Mouse (Mus musculus) kidney, embryonic 14.5 days (tissue): ENCODE measurements around the gene Igsf6. TPM values are rescaled to one million over a fixed set of nuclear protein-coding genes. Genes with fewer than 3 reads are reported as not detected.
A peak's percentile ranks its signal among the peaks of the same experiment; 100 is the strongest.

Experiments
- ATAC-seq: fragments of 200-750 bp; cut with Nextera tagmentation; 2 replicates; pipeline ENCODE4 v1.8.0; 2017; ENCODE audit warnings: moderate number of reproducible peaks, mild to moderate bottlenecking, moderate TSS enrichment, moderate library complexity; ENCODE audit not compliant: low FRiP score, low TSS enrichment
- H3K27ac ChIP-seq: fragments of 300-500 bp; sonication (generic); 2 replicates; pipeline ENCODE4 v1.5.1; 2014; ENCODE audit warnings: low read depth, mild to moderate bottlenecking, low read length, moderate library complexity, mixed read lengths
- H3K27me3 ChIP-seq: fragments of 300-500 bp; sonication (generic); 2 replicates; pipeline ENCODE4 v1.6.1; 2014; ENCODE audit warnings: mild to moderate bottlenecking, low read length; ENCODE audit not compliant: control insufficient read depth, insufficient read depth
- H3K36me3 ChIP-seq: fragments of 300-500 bp; sonication (generic); 2 replicates; pipeline ENCODE4 v1.6.1; 2014; ENCODE audit warnings: low read length, mixed read lengths; ENCODE audit not compliant: control insufficient read depth, insufficient read depth
- H3K4me1 ChIP-seq: fragments of 300-500 bp; sonication (generic); 2 replicates; pipeline ENCODE4 v1.6.1; 2014; ENCODE audit warnings: low read length, mixed read lengths; ENCODE audit not compliant: control insufficient read depth, insufficient read depth
- H3K4me2 ChIP-seq: fragments of 300-500 bp; sonication (generic); replicated peaks from 2 replicates; pipeline ENCODE4 v1.6.1; 2014; ENCODE audit warnings: low read depth, mild to moderate bottlenecking, low read length
- H3K4me3 ChIP-seq: fragments of 300-500 bp; sonication (generic); 2 replicates; pipeline ENCODE4 v1.5.1; 2014; ENCODE audit warnings: mild to moderate bottlenecking, low read length
- H3K9ac ChIP-seq: fragments of 300-500 bp; sonication (generic); 2 replicates; pipeline ENCODE4 v1.6.1; 2014; ENCODE audit warnings: low read depth, mild to moderate bottlenecking, low read length, moderate library complexity
- H3K9me3 ChIP-seq: fragments of 300-500 bp; sonication (generic); 2 replicates; pipeline ENCODE4 v1.6.1; 2016; ENCODE audit warnings: low read length; ENCODE audit not compliant: control insufficient read depth
- WGBS: fragments of 180-500 bp; shearing (Covaris S2); extraction: QIAGEN DNeasy Blood & Tissue Kit; methylation state at CpG from one replicate; pipeline ENCODE4 v1.1.7; 2014; 5-methylcytosine and 5-hydroxymethylcytosine counted together
- polyA plus RNA-seq: library from polyadenylated mRNA; unstranded; fragments of >200 nt; fragmentation: Nextera tagmentation; extraction: Ambion mirVana; gene quantifications from 2 replicates; pipeline ENCODE4 v1.2.1, GENCODE M21; 2014

Igsf6 gene
- polyA plus RNA-seq, 1 experiment from 2014 or later: 1.7 TPM

DNA sequence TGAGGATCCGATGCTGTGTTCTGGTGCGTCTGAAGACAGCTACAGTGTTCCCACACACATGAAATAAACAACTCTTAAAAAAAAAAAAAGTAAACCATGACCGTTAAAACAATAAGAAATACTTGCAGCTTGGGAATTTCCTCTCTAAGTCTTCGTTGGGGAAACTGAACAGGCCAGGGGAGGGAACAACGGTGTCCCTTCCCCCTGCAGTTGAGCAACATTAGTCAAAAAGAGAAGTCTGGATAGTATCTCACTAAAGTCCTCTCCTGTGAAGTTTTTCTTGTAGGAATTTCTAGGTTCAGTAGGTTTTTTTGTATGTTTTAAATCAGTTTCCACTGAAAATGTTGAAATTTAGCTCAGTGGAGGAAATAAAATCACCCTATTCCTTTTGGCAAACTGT lies 1.9 kb downstream of the Igsf6 start:
- no peak overlapping the region for H3K9ac ChIP-seq
- H3K36me3 ChIP-seq: peaks cover 51% of the 10 kb centered on the region
- H3K4me1 ChIP-seq: peaks cover 5% of the 10 kb centered on the region; the same call in 1 of the 2 replicates
- no peaks in the 10 kb centered on the region for H3K9me3 ChIP-seq
- no peak overlapping the region for H3K27ac ChIP-seq
- H3K4me2 ChIP-seq: no peak overlapping the region
- H3K4me3 ChIP-seq: no peak overlapping the region
- WGBS: 81% methylated on average over 5 of the region's 5 CpGs
- no peak for ATAC-seq
- no peaks in the 10 kb centered on the region for H3K27me3 ChIP-seq

GRCm38 (mm10) chr7:121071276-121071675 lies 3.1 kb downstream of the Igsf6 start:
- WGBS: 85% methylated on average over 4 of the region's 4 CpGs
- no peak for ATAC-seq
- peaks cover 38% of the 10 kb centered on the region for H3K36me3 ChIP-seq

GRCm38 (mm10) chr7:121064309-121064708 lies 10.1 kb downstream of the Igsf6 start:
- H3K9me3 ChIP-seq: no peaks in the 10 kb centered on the region
- peak; percentile 52; the same call in 1 of the 2 replicates for ATAC-seq
- peaks cover 25% of the 10 kb centered on the region for H3K36me3 ChIP-seq
- no peak overlapping the region for H3K27ac ChIP-seq
- 68% methylated on average over 4 of the region's 4 CpGs for WGBS
- H3K4me1 ChIP-seq: no peaks in the 10 kb centered on the region
- no peak overlapping the region for H3K9ac ChIP-seq
- no peak overlapping the region for H3K4me3 ChIP-seq
- H3K27me3 ChIP-seq: no peaks in the 10 kb centered on the region
- H3K4me2 ChIP-seq: no peak overlapping the region

More at GRCm38 (mm10) chr7:121071276-121071675, 3.1 kb downstream of the Igsf6 start:
- no peak overlapping the region for H3K4me3 ChIP-seq
- no peak overlapping the region for H3K27ac ChIP-seq
- H3K9me3 ChIP-seq: no peaks in the 10 kb centered on the region
- no peak overlapping the region for H3K4me2 ChIP-seq
- H3K4me1 ChIP-seq: peaks cover 5% of the 10 kb centered on the region; the same call in 1 of the 2 replicates
- no peaks in the 10 kb centered on the region for H3K27me3 ChIP-seq
- H3K9ac ChIP-seq: no peak overlapping the region

DNA sequence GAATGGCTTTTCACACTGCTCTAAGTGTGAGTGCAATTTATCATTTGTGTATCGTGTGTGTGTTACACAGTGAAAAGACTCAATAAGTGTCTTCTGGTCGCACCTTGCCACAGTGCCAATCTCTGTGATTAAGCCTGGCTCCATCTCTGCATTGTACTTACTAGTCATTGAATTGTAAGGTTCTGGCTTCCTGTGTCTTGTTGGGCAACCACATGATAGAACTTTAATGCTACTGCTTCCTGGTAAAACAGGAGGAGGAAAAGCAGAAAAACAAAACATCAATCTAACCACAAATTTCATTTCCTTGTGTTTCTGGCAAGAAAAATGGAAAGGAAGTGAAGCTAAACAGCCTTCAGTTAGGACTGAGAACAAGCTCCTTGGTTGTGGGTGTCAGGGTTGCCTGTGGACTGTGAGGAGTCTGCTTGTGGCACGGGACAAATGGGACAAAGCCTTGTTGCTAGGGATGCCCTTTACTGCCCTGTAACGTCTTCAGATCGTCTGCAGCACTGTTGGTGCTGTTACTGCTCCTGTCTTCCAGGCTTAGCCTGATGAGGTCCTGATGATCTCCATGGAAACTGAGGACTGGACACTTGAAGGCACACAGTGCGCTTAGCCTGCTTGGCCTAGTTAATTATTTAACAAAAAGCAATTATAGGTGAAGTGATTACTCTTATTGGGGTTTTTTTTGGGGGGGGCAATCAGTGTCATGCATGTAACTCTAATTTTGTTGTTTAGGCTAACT lies 14.7 kb downstream of the Igsf6 start:
- H3K4me1 ChIP-seq: no peaks in the 10 kb centered on the region
- H3K9ac ChIP-seq: no peak overlapping the region
- WGBS: 48% methylated on average over 6 of the region's 6 CpGs
- peaks cover 48% of the 10 kb centered on the region for H3K36me3 ChIP-seq
- no peaks in the 10 kb centered on the region for H3K27me3 ChIP-seq
- no peak overlapping the region for H3K4me3 ChIP-seq
- no peaks in the 10 kb centered on the region for H3K9me3 ChIP-seq
- H3K4me2 ChIP-seq: no peak overlapping the region
- 0 out of 2 replicates have a peak, but pooled peaks have one; percentile 43 for ATAC-seq
- no peak overlapping the region for H3K27ac ChIP-seq

DNA sequence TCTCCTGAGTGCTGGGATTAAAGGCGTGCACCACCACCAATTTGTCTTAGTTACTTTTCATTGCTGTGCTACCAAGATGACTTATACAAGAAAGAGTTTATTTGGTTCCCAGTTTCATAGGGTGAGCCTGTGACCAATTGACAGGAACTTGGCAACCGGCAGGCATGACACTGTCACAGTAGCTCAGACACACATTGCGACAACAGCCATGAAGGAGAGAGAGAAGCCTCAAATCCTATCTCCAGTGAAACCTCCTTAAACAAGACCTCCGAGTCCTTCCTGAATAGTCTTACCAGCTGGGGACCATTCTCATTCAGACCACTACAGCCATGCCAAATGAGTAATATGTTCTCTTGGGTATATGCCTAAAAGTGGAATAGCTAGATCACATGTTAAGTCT lies 21.3 kb downstream of the Igsf6 start:
- Histone ChIP-seq H3K27me3 (no peaks in the 10 kb centered on the region), H3K9me3 (no peaks in the 10 kb centered on the region), H3K36me3 (peaks cover 44% of the 10 kb centered on the region), H3K9ac (no peak overlapping the region), H3K4me1 (no peaks in the 10 kb centered on the region), H3K4me2 (no peak overlapping the region), H3K4me3 (no peak overlapping the region), H3K27ac (no peak overlapping the region)
- 85% methylated on average over 4 of the region's 4 CpGs for WGBS
- ATAC-seq: no peak

- WGBS: 93% methylated on average over 2 of the region's 2 CpGs
- Histone ChIP-seq H3K9me3 (no peaks in the 10 kb centered on the region; the same call in 1 of the 2 replicates), H3K4me3 (no peak overlapping the region), H3K4me2 (no peak overlapping the region), H3K4me1 (peaks cover 13% of the 10 kb centered on the region), H3K27me3 (no peaks in the 10 kb centered on the region), H3K36me3 (peaks cover 10% of the 10 kb centered on the region), H3K27ac (no peak overlapping the region), H3K9ac (no peak overlapping the region)
- ATAC-seq: no peak
These were observed 26.7 kb downstream of the Igsf6 start for GRCm38 (mm10) chr7:121047624-121048023.

GRCm38 (mm10) chr7:121045671-121046453 lies 28.5 kb downstream of the Igsf6 start:
- Histone ChIP-seq H3K27me3 (no peaks in the 10 kb centered on the region), H3K4me1 (peaks cover 13% of the 10 kb centered on the region), H3K4me3 (no peak overlapping the region), H3K9me3 (no peaks in the 10 kb centered on the region; the same call in 1 of the 2 replicates), H3K36me3 (peaks cover 1% of the 10 kb centered on the region; the same call in 1 of the 2 replicates), H3K27ac (no peak overlapping the region), H3K4me2 (no peak overlapping the region), H3K9ac (no peak overlapping the region)
- 61% methylated on average over 6 of the region's 6 CpGs for WGBS
- ATAC-seq: peak; percentile 67; the same call in 1 of the 2 replicates

GRCm38 (mm10) chr7:121044251-121044650 lies 30.1 kb downstream of the Igsf6 start:
- Histone ChIP-seq H3K9ac (no peak overlapping the region), H3K36me3 (no peaks in the 10 kb centered on the region), H3K27ac (no peak overlapping the region), H3K27me3 (no peaks in the 10 kb centered on the region), H3K4me2 (no peak overlapping the region), H3K9me3 (no peaks in the 10 kb centered on the region; the same call in 1 of the 2 replicates), H3K4me1 (peaks cover 13% of the 10 kb centered on the region), H3K4me3 (no peak overlapping the region)
- no peak for ATAC-seq
- WGBS: 60% methylated on average over 1 of the region's 1 CpGs

- Histone ChIP-seq H3K4me3 (no peak overlapping the region), H3K9me3 (no peaks in the 10 kb centered on the region; the same call in 1 of the 2 replicates), H3K9ac (no peak overlapping the region), H3K4me2 (no peak overlapping the region), H3K36me3 (no peaks in the 10 kb centered on the region), H3K27ac (no peak overlapping the region), H3K27me3 (no peaks in the 10 kb centered on the region), H3K4me1 (peaks cover 13% of the 10 kb centered on the region)
- ATAC-seq: no peak
- WGBS: 86% methylated on average over 1 of the region's 1 CpGs
These were observed 30.9 kb downstream of the Igsf6 start for GRCm38 (mm10) chr7:121043510-121043909.
